22 mouse cellular contexts compared by ENCODE assay signal in genomic region chr11:51949155-51949840, GRCm38 (mm10). TPM values are rescaled to one million over a fixed set of nuclear protein-coding genes. Genes with fewer than 3 reads are reported as not detected.
DNase-seq lines count a peak whose midpoint lies in the region; ATAC-seq and TF ChIP-seq lines count a peak whose summit lies in the region.
"Had no signal": no experiment of that assay in that cellular context is flagged by ENCODE, and none has a peak within 500 bp of the region (broad histone marks: within the 10 kb centered on the region; RNA-seq: fewer than 3 reads in every experiment).

No protein-coding gene starts in this region.

- H3K9ac ChIP-seq in heart, postnatal 0 days (replicated peaks; ENCODE audit: low read depth, low read length), result no peak overlapping the region
- no peak overlapping the region for H3K9ac ChIP-seq in hindbrain, embryonic 14.5 days
- H3K9ac ChIP-seq in hindbrain, embryonic 13.5 days, result no peak overlapping the region
- H3K9ac ChIP-seq: hindbrain, embryonic 12.5 days; intestine, embryonic 15.5 days; liver, embryonic 13.5 days; lung, embryonic 14.5 days; midbrain, embryonic 15.5 days had no signal

- no peak for TF ChIP-seq EP300 in heart, postnatal 0 days (IDR thresholded peaks at IDR 0.05; ENCODE audit: low read depth)

- peak; percentile 30 for DNase-seq in heart, postnatal 0 days (ENCODE audit: low spot score)
- DNase-seq in heart, embryonic 10.5 days (ENCODE audit: low spot score), result no peak
- DNase-seq in CD4-positive, CD25-positive, alpha-beta regulatory T cell, adult 2 months (ENCODE audit: low read depth, low spot score), result peak; percentile 51
- peak; percentile 59 for DNase-seq in thymus, postnatal 36 days
- DNase-seq in hindbrain, embryonic 14.5 days (ENCODE audit: low spot score), result no peak
- DNase-seq in kidney, adult 9 months, result no peak
- DNase-seq: adrenal gland, adult 8-10 months; cerebellum, adult 2 months; cerebellum, postnatal 36 days; gastrocnemius, adult 2 months; kidney, adult 8-10 months; kidney, postnatal 14 days; liver, embryonic 13.5 days; lung, embryonic 14.5 days; right cerebral cortex, postnatal 4 days had no signal

- H3K4me3 ChIP-seq in heart, postnatal 0 days (ENCODE audit: low read depth, low read length), result no peak overlapping the region
- H3K4me3 ChIP-seq in heart, embryonic 10.5 days, result no peak overlapping the region
- H3K4me3 ChIP-seq in hindbrain, embryonic 14.5 days (replicated peaks; ENCODE audit: low read length), result no peak overlapping the region
- no peak overlapping the region for H3K4me3 ChIP-seq in hindbrain, embryonic 13.5 days
- H3K4me3 ChIP-seq: gastrocnemius, adult 2 months; hindbrain, embryonic 12.5 days; intestine, embryonic 15.5 days; liver, embryonic 13.5 days; midbrain, embryonic 15.5 days had no signal

- peak overlapping the region; percentile 47; the same call in 1 of the 2 replicates for H3K27ac ChIP-seq in heart, postnatal 0 days (ENCODE audit: low read depth)
- no peak overlapping the region for H3K27ac ChIP-seq in heart, embryonic 10.5 days
- no peak overlapping the region for H3K27ac ChIP-seq in hindbrain, embryonic 14.5 days
- no peak overlapping the region for H3K27ac ChIP-seq in hindbrain, embryonic 13.5 days
- H3K27ac ChIP-seq: gastrocnemius, adult 2 months; hindbrain, embryonic 12.5 days; intestine, embryonic 15.5 days; liver, embryonic 13.5 days; macrophage; midbrain, embryonic 15.5 days had no signal

- no peaks in the 10 kb centered on the region; the same call in 1 of the 2 replicates for H3K27me3 ChIP-seq in heart, postnatal 0 days (ENCODE audit: control insufficient read depth, insufficient read depth, low read length)
- H3K27me3 ChIP-seq in heart, embryonic 10.5 days (ENCODE audit: insufficient read depth, poor library complexity, severe bottlenecking), result no peaks in the 10 kb centered on the region
- no peaks in the 10 kb centered on the region for H3K27me3 ChIP-seq in hindbrain, embryonic 14.5 days (ENCODE audit: control insufficient read depth, insufficient read depth, low read length)
- no peaks in the 10 kb centered on the region; the same call in none of the 2 replicates for H3K27me3 ChIP-seq in hindbrain, embryonic 13.5 days
- H3K27me3 ChIP-seq: hindbrain, embryonic 12.5 days; intestine, embryonic 15.5 days; midbrain, embryonic 15.5 days had no signal

- TF ChIP-seq CTCF in heart, postnatal 0 days (IDR thresholded peaks at IDR 0.05; ENCODE audit: low read depth), result no peak

- WGBS in heart, postnatal 0 days, result 48% methylated on average over 9 of the region's 9 CpGs
- 59% methylated on average over 9 of the region's 9 CpGs for WGBS in heart, embryonic 10.5 days
- WGBS in hindbrain, embryonic 14.5 days, result 86% methylated on average over 9 of the region's 9 CpGs
- 82% methylated on average over 9 of the region's 9 CpGs for WGBS in hindbrain, embryonic 13.5 days

- no peak; the same call in 1 of the 2 replicates for ATAC-seq in heart, postnatal 0 days (ENCODE audit: insufficient read depth, low read depth)
- ATAC-seq in inflammation-experienced regulatory T-cells, adult 6 months, result peak; percentile 28
- no peak for ATAC-seq in hindbrain, embryonic 14.5 days (ENCODE audit: low FRiP score)
- ATAC-seq in hindbrain, embryonic 13.5 days (ENCODE audit: low FRiP score), result no peak
- ATAC-seq: forebrain, embryonic 14.5 days; intestine, embryonic 15.5 days; midbrain, embryonic 15.5 days had no signal

- H3K4me2 ChIP-seq in heart, postnatal 0 days (ENCODE audit: low read depth, low read length), result no peak overlapping the region
- no peak overlapping the region for H3K4me2 ChIP-seq in hindbrain, embryonic 14.5 days (replicated peaks)
- no peak overlapping the region for H3K4me2 ChIP-seq in hindbrain, embryonic 13.5 days
- H3K4me2 ChIP-seq: hindbrain, embryonic 12.5 days; intestine, embryonic 15.5 days; liver, embryonic 13.5 days; lung, embryonic 14.5 days; midbrain, embryonic 15.5 days had no signal

- no peaks in the 10 kb centered on the region for H3K9me3 ChIP-seq in heart, postnatal 0 days (replicated peaks; ENCODE audit: control insufficient read depth, low read length)
- H3K9me3 ChIP-seq in heart, embryonic 10.5 days, result no peaks in the 10 kb centered on the region
- no peaks in the 10 kb centered on the region for H3K9me3 ChIP-seq in hindbrain, embryonic 14.5 days (ENCODE audit: control insufficient read depth, low read length)
- H3K9me3 ChIP-seq in hindbrain, embryonic 13.5 days, result no peaks in the 10 kb centered on the region
- H3K9me3 ChIP-seq: hindbrain, embryonic 12.5 days; intestine, embryonic 15.5 days; liver, embryonic 13.5 days; midbrain, embryonic 15.5 days had no signal

- H3K4me1 ChIP-seq in heart, postnatal 0 days (ENCODE audit: control insufficient read depth, insufficient read depth), result peaks cover 7% of the 10 kb centered on the region
- H3K4me1 ChIP-seq in heart, embryonic 10.5 days, result peaks cover 35% of the 10 kb centered on the region
- H3K4me1 ChIP-seq in hindbrain, embryonic 14.5 days (replicated peaks; ENCODE audit: control insufficient read depth, insufficient read depth, low read length), result no peaks in the 10 kb centered on the region
- peaks cover 6% of the 10 kb centered on the region for H3K4me1 ChIP-seq in hindbrain, embryonic 13.5 days (replicated peaks)
- H3K4me1 ChIP-seq: hindbrain, embryonic 12.5 days had no signal

- no peaks in the 10 kb centered on the region for H3K36me3 ChIP-seq in heart, postnatal 0 days (replicated peaks; ENCODE audit: control insufficient read depth, insufficient read depth, low read length)
- H3K36me3 ChIP-seq in heart, embryonic 10.5 days, result no peaks in the 10 kb centered on the region
- H3K36me3 ChIP-seq in hindbrain, embryonic 14.5 days (replicated peaks; ENCODE audit: control insufficient read depth, insufficient read depth), result no peaks in the 10 kb centered on the region
- no peaks in the 10 kb centered on the region for H3K36me3 ChIP-seq in hindbrain, embryonic 13.5 days
- H3K36me3 ChIP-seq: hindbrain, embryonic 12.5 days; intestine, embryonic 15.5 days; liver, embryonic 13.5 days; midbrain, embryonic 15.5 days had no signal

RNA-seq across cellular contexts. Expression of gene Cdkn2aipnl, which starts 18.2 kb away (rescaled TPM):
- total RNA-seq in heart, postnatal 0 days (2014; rRNA removed; ENCODE audit: low replicate concordance), result 37.6 and 58.0 TPM in 2 replicates
- polyA plus RNA-seq in heart, postnatal 0 days (2015; fragmentation: Nextera tagmentation; extraction: Ambion mirVana), result 40.7 and 46.9 TPM in 2 replicates
- polyA plus RNA-seq in heart, embryonic 10.5 days (2016; fragmentation: Nextera tagmentation; extraction: Ambion mirVana), result 89.1 and 105 TPM in 2 replicates
- polyA plus RNA-seq in inflammation-experienced regulatory T-cells, adult 6 months (2017; shearing (Covaris generic)), result 100 to 1,000 TPM in 1 of 3 experiments, 10 to 100 TPM in 2; 87.2 to 108 (median 97.6) TPM
- polyA plus RNA-seq in hindbrain, embryonic 14.5 days (2014; fragmentation: Nextera tagmentation; extraction: Ambion mirVana), result 117 and 129 TPM in 2 replicates
- 113 TPM in 2 replicates for polyA plus RNA-seq in hindbrain, embryonic 13.5 days (2015; fragmentation: Nextera tagmentation; extraction: Ambion mirVana)

RNA-seq across cellular contexts. Expression of gene Ube2b, which starts 51.3 kb away (rescaled TPM):
- total RNA-seq in heart, postnatal 0 days (2014; rRNA removed; ENCODE audit: low replicate concordance), result 169 and 261 TPM in 2 replicates
- 404 and 412 TPM in 2 replicates for polyA plus RNA-seq in heart, postnatal 0 days (2015; fragmentation: Nextera tagmentation; extraction: Ambion mirVana)
- 224 and 227 TPM in 2 replicates for polyA plus RNA-seq in heart, embryonic 10.5 days (2016; fragmentation: Nextera tagmentation; extraction: Ambion mirVana)
- 100 to 1,000 TPM; 175 to 228 (median 189) TPM for polyA plus RNA-seq in inflammation-experienced regulatory T-cells, adult 6 months (2017; shearing (Covaris generic))
- 150 and 157 TPM in 2 replicates for polyA plus RNA-seq in hindbrain, embryonic 14.5 days (2014; fragmentation: Nextera tagmentation; extraction: Ambion mirVana)
- polyA plus RNA-seq in hindbrain, embryonic 13.5 days (2015; fragmentation: Nextera tagmentation; extraction: Ambion mirVana), result 256 and 270 TPM in 2 replicates

RNA-seq across cellular contexts. Expression of gene Cdkl3, which starts 54.7 kb away (rescaled TPM):
- 2.3 and 5.6 TPM in 2 replicates for total RNA-seq in heart, postnatal 0 days (2014; rRNA removed; ENCODE audit: low replicate concordance)
- 13.1 and 16.3 TPM in 2 replicates for polyA plus RNA-seq in heart, postnatal 0 days (2015; fragmentation: Nextera tagmentation; extraction: Ambion mirVana)
- polyA plus RNA-seq in heart, embryonic 10.5 days (2016; fragmentation: Nextera tagmentation; extraction: Ambion mirVana), result 8.0 and 10.3 TPM in 2 replicates
- 1 to 10 TPM; 5.7 to 6.7 (median 6.2) TPM for polyA plus RNA-seq in inflammation-experienced regulatory T-cells, adult 6 months (2017; shearing (Covaris generic))
- polyA plus RNA-seq in hindbrain, embryonic 14.5 days (2014; fragmentation: Nextera tagmentation; extraction: Ambion mirVana), result 25.9 and 27.0 TPM in 2 replicates
- 25.1 and 29.1 TPM in 2 replicates for polyA plus RNA-seq in hindbrain, embryonic 13.5 days (2015; fragmentation: Nextera tagmentation; extraction: Ambion mirVana)

Comparison
In these comparisons a context has a peak if more than half of its experiments do, and no peak if none do; other contexts are left out.
1. DNase-seq: peak in heart, postnatal 0 days (single experiment), CD4-positive, CD25-positive, alpha-beta regulatory T cell, adult 2 months (single experiment) and thymus, postnatal 36 days (2 of 2); none in heart, embryonic 10.5 days (single experiment), hindbrain, embryonic 14.5 days (single experiment) and kidney, adult 9 months (single experiment).